11 mouse cellular contexts compared by ENCODE assay signal in the genomic region with DNA sequence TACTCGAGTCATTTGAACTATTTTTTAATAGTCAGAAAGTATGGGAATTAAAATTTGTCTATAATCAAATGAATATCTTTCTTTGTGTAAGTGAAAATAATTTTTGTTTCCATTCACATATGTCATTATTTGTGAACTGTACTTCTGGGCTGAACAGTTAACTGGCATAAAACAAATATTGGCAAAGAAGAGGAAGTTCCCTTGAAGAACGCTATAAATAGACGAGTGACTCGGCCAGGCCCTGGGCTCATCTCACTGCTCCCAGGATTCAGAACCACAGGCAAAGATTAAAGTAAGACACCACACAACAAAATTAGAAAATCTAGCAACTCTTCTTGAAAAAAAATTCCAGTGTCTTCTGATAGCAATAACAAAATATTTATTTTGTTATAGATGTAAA. TPM values are rescaled to one million over a fixed set of nuclear protein-coding genes. Genes with fewer than 3 reads are reported as not detected.
DNase-seq lines count a peak whose midpoint lies in the region.
"Had no signal": no experiment of that assay in that cellular context is flagged by ENCODE, and none has a peak within 500 bp of the region (broad histone marks: within the 10 kb centered on the region; RNA-seq: fewer than 3 reads in every experiment).

No protein-coding gene starts in this region.

- peak; percentile 22 for DNase-seq in gastrocnemius, postnatal 14 days
- no peak for DNase-seq in gastrocnemius, adult 8-10 months (ENCODE audit: low spot score in 2 of 2)
- DNase-seq in 3T3-L1 (ENCODE audit: low read depth, low spot score) (peak; percentile 63), MEL-GATA-1-ER (ENCODE audit: extremely low read depth, low read depth) (peak; percentile 40)
- peak; percentile 25 for DNase-seq in lung, postnatal 36 days
- no peak for DNase-seq in kidney, postnatal 25 days
- DNase-seq in urinary bladder, postnatal 14 days (ENCODE audit: low spot score) = no peak
- DNase-seq: adrenal gland, postnatal 25 days; cerebellum, adult 11-12 months; heart, postnatal 4 days; thymus, postnatal 4 days had no signal

- intact Hi-C loops in gastrocnemius, postnatal 14 days (cut with DNase I; ENCODE audit: low total_unique reads) = no loop called here

RNA-seq across cellular contexts. Expression of gene Rhoj, which starts 36.4 kb away (rescaled TPM):
- total RNA-seq in gastrocnemius, postnatal 14 days (2021) = 10 to 100 TPM; 29.8 to 32.6 TPM
- 10 to 100 TPM in 2 of 4 experiments, 1 to 10 TPM in 2; 6.4 to 10.8 (median 9.9) TPM for total RNA-seq in gastrocnemius, adult 8-10 months (2022)

Comparison
In these comparisons a context has a peak if more than half of its experiments do, and no peak if none do; other contexts are left out.
1. DNase-seq: peak in gastrocnemius, postnatal 14 days (single experiment), 3T3-L1 (single experiment), MEL-GATA-1-ER (single experiment) and lung, postnatal 36 days (single experiment); none in gastrocnemius, adult 8-10 months (0 of 2), kidney, postnatal 25 days (0 of 2) and urinary bladder, postnatal 14 days (single experiment).